Mouse (Mus musculus) kidney, postnatal 4 days (tissue): ENCODE measurements around the gene Aurkaip1.
"Not testable (repeated sequence)": the region's sequence is repeated elsewhere in the genome, so short reads cannot be mapped to it uniquely, and the experiment has no call there.

Source experiments
- DNase-seq, 2 experiments: peaks; one replicate each; pipeline ENCODE4 v3.0.0; 2021; ENCODE audit warnings: mixed read lengths in 2 of 2

Aurkaip1 gene

DNA sequence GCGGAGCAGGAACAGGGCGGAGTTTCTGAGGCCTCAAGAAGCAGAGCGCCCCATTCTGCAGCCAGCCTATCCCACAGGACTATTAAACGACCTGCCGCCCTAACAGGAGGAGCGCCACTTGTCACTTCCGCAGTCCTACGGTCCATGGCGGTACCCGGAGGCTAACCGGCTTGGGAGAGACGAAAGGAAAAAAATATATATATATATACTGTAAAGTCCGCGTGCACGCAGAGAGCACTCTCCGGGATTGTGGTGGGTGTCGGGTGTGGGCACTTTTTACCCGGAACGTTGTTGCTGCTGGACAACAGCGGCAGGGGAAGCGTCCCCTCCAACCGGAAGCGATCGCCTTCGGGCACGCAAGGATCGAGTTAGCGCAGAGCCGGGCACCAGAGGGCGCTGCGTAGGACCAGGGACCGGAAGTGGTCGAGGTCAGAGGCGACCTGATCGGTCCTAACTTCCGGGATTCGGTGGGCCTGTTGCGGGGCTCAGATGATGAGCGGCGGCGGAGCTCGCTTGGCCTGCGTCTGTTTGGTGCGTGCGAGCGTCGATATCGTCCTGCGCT lies at the start of gene Aurkaip1:
Gene Aurkaip1 (plus strand): TSS at position 68 of the 562 bp plus-strand sequence.
- peak; percentile 98 to 99 for DNase-seq

DNA sequence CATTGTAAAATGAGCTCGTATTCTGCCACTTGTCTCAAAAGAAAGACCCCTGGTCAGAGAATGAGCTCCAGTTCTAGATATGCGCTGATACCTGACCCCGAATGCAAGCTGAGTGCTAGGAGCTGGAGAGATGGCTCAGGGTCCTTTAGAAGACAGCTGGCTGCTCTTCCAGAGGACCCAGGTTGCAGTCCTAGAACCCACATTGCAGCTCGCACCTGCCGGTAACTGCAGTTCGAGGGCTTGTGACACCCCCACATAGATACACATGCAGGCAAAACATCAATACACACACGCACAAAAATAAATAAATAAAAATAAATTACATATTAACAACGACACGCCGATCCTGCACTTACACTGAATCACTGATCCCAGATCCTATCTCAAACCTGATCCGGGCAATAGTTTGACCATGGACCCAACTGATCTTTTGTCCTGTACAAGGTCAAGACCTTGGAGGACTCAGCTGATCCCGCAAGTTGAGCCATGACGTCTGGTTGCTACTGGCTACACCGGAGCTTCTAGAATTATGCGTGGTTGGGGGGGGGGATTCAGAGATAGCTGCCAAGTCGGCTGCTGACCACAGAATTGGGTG lies 47.5 kb upstream of the Aurkaip1 start:
- DNase-seq: no peak

DNA sequence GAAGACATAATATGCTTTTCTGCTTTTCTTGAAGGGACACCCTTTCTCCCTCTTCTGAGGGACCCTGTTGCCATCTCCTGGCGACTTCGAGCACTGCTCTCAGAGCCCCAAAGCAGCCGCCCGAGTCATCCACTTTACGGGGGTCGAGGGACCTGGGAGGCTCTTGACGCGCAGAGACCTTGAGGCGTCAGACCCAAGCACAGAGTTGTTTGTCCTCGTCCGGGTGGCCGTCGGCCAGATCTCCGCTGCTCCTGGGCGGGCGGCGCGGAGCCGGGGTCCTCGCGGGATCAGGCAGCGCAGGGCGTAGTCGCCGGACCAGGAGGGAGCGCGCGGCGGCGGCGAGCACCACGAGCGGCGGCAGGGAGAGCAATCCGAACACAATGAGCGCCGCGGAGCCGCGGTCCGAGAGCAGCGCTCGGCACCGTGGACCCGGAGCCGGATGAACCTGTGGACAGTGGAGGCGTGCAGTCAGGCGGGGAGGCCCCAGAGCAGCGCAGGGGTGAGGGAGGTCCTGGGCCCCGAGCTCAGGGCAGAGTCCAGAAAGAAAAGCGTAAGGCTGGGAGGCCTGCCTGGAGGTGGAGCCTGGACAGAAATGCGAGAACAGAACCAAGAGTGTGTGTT lies 46.9 kb upstream of the Aurkaip1 start:
- DNase-seq: peak; percentile 86 to 91

DNA sequence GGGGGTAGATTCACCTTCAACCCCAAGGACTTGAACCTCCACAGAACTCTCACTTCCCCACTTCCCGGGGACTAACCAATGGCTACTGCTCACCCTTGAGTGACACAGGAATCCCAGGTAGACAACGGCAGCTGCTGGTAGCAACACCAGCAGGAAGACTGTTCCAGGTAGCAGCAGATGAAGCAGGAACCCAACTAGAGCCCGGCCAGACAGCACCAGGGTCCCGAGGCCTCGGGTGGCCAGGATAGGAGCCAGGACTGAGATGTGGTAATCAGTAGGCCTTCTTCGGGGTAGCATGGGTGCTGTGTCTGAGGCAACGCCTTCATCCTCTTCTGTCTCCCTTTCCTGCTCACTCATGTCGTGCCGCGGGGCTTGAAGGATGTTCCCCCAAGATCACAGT lies 45.8 kb upstream of the Aurkaip1 start:
- DNase-seq: no peak

DNA sequence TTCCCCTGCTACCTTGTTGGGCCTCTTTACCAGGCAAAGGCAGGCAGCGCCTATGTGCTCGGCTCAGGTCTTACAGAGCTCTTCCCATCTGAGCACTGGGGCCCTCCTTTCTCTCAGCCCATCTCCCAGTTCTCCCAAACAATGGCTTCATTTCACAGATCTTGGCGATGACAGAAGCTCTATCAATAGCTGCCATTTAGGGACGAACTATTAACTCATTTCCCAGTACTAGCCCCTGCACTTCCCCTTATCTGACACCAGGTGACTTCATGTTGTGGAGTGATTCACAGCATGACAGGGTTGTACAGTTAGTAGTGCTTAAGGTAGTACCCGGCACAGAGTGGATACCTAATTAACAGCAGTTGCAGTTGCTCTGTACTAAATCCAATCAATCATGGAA lies 45.3 kb upstream of the Aurkaip1 start, which contains the start of gene Tmem88b:
Gene Tmem88b (minus strand): TSS at position 56 of the 400 bp plus-strand sequence.
- DNase-seq: no peak

DNA sequence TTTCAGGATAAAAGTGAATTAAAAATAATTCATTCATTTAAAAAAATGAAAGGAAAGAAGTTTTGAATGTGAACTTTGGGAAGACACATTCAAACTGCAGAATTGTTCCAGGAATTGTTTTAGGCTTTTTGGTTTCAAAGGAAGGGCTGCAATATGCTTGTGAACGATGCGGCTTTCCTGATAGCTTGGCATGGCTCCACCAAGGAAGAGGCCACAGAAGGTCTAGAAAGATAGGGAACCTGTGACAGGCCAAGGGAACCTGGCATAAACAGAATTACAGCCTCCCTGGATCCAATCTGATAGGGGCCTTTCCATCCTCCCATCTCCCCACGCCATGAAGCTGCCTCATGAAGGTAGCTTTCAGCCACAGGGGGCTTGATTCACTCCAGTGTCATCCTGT lies 42.8 kb upstream of the Aurkaip1 start:
- DNase-seq: no peak

DNA sequence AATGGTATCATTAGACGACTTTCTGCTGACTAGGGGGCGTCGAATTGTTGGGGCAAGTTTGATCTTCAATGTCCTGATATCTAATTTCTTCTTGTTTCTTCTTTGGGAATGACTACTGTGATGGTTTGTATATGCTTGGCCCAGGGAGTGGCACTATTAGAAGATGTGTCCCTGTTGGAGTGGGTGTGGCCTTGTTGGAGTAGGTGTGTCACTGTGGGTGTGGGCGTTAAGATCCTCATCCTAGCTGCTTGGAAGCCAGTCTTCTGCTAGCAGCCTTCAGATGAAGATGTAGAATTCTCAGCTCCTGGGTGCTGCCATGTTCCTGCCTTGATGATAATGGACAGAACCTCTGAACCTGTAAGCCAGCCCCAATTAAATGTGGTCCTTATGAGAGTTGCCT lies 42.2 kb upstream of the Aurkaip1 start:
- not testable (repeated sequence) for DNase-seq

DNA sequence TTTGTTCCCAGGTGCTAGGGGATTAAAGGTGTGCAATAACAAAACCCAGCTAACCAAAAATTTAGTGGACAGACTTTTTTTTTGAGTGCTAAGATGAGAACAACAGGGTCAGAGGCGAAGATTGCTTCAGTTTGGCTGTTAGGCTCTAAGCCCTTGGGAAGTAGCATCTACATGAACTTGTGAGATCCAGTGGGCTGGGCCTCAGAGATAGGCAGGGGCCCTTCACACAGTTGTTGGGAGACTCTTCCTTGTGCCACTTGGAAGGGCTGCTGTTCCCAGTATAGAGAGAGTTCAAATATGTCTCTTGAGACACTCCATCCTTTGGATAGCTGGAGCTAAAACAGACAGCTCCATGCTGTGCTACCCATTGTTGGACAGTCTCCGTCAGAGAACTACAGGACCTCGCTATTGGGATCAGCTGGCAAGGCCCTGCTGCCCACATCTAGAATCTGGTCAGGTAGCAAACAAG lies 41.0 kb upstream of the Aurkaip1 start, which contains the start of gene Ankrd65:
Gene Ankrd65 (plus strand): TSS at position 419 of the 469 bp plus-strand sequence.
- DNase-seq: no peak

DNA sequence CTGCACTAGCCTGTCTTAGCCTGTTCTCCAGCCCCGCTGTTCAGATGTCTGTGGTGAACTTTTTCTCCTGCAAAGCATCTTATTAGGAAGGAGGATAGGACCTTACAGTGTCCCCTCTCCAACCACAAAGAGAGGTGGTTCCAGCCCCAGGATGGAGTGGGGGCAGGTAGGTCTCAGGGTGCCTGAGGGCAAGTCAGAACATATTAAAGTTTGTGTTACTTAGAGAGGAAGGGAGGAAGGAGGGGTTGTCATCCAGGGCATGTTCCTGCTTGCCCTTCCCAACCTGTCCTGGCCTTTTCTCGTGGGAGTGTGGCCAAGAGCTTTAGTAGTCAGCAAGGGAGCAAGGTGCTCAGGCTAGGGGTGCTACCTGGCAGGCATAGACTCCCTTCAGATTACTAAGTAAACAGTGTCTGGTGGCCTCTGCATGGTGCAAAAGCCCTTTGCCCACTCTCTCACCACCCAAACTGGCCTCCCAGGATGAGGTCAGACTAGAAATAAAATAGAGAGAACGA lies 40.4 kb upstream of the Aurkaip1 start:
- peak in 1 of 2 experiments; percentile 26 for DNase-seq

DNA sequence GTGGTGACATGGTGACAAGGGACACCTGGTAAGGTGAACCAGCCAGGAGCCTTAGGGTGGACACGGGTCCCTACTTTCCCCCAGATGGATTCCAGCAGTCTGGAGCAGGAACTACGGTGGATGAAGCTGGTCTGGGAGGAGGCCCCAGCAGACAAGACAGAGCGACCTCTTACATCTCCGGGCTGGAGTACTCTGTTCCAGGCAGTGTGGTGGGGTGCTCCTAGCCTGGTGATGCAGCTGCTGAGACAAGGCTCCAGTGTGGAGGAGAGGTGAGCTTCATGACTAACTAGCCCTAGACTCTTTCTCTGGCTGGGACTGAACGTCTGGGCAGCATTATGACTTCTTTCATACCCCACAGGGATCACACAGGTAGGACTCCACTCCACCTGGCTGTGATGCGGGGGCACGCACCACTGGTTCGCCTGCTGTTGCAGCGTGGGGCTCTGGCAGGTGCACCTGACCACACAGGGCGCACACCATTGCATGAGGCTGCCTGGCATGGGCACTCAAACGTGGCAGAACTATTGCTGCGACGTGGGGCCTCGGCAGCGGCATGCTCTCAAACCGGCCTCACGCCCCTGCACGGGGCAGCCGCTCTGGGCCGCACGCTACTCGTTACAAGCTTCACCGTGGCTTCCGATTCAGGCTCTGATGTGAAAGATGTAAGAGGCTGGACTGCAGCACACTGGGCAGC lies 39.7 kb upstream of the Aurkaip1 start:
- peak; percentile 43 to 61 for DNase-seq

DNA sequence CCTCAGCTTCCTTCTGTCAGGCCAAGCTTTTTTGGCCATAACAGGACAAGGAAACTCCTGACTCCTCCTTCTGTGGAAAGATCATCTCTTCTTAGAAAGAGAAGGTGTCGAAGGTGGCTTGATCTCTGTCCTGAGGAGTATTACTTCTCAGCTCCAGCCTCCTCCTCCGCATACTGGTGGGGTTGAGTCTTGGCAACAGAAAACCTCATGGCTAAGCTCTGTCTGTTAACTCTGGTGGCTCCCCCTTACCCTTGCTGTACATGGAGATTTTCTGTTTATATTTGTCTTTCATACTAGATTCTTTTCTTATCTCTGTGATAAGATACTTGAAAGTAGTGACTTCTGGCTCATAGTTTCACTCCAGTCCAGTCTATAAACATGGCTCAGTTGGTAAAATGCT lies 37.3 kb upstream of the Aurkaip1 start:
- DNase-seq: no peak

DNA sequence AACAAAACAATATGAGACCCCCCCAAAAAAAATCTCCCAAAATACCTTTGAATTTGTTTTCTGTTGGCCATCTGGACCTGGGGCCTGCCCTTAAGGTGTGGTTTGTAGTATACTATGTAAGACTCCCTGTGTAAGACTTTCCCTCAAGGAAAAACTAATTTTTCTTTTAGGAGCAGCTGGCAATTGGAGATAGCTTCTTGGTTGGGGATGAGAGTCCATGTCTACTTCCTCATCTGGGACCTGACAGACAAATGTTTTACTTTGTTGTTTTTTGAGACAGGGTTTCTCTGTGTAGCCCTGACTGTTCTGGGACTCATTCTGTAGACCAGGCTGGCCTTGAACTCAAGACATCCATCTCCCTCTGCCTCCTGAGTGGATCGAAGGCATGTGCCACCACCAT lies 29.0 kb upstream of the Aurkaip1 start:
- no peak for DNase-seq

DNA sequence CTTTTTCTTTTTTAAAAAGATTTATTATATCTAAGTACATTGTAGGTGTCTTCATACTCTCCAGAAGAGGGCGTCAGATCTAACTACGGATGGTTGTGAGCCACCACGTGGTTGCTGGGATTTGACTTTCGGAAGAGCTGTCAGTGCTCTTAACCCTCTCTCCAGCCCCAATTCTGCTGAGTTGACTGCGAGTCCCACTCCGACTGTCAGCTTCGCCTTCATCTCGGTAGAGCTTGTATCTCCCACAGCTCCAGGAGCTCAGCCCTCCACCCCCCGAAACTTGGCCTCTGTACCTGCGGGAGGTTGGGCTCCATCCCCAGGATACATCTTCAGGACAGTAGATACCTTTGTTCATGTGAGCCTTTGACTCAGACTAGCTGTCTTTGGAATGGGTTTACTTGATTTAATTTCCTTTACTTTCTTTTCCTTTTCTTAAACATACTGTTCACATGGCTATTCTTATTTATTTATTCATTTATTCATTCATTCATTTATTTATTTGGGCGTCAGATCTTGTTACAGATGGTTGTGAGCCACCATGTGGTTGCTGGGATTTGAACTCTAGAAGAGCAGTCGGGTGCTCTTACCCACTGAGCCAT lies 28.2 kb upstream of the Aurkaip1 start, which contains the start of gene Mrpl20:
Gene Mrpl20 (plus strand): TSS at position 138 of the 599 bp plus-strand sequence.
- peak in 1 of 2 experiments; percentile 35 for DNase-seq

DNA sequence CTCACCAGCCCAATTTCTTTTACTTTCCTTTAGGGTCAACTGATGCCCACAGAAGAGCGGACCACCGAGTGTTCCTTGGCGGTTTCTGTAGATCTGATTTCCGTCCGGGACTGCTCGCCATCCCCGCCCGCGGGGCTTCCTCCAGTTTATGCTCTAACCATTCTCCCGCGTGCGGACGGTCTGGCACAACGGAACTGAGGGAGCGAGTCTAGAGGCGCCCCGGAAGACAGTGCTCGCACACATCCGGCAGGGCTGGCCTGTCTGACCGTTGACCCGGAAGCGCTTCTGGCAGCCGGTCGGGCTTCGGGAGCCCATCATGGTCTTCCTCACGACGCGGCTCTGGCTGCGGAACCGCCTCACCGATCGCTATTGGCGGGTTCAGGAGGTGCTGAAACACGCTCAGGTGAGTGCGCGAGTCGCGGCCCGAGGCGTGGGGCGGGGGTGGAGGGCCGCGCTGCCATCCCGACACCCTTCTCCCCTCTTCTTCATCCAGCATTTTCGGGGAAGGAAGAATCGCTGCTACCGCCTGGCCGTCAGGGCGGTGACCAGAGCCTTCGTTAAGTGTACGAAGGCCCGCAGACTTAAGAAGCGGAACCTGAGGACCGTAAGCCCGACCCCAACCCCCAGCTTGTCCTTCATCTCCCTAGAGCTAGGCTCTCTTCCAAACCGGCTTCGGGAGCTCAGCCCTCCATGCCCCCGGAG lies 27.6 kb upstream of the Aurkaip1 start:
- peak; percentile 98 for DNase-seq

DNA sequence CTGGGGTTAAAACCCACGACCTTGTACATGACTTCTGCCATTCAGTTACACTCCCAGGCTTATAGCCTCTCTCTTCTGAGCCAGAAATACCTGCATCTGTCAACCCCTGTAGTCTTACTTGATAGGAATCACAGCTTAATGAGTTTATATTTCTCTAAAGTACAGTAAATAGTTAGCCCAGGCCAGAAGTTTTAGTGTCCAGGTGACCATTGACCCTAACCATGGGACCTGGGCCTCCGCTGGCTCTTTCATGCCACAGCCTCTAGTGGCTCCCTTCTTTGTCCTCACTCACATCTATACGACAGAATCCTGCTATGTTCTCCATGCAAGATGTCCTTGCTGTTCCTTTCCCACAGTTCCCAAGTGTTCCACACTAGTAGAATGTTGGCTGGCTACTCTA lies 23.2 kb upstream of the Aurkaip1 start:
- DNase-seq: no peak

DNA sequence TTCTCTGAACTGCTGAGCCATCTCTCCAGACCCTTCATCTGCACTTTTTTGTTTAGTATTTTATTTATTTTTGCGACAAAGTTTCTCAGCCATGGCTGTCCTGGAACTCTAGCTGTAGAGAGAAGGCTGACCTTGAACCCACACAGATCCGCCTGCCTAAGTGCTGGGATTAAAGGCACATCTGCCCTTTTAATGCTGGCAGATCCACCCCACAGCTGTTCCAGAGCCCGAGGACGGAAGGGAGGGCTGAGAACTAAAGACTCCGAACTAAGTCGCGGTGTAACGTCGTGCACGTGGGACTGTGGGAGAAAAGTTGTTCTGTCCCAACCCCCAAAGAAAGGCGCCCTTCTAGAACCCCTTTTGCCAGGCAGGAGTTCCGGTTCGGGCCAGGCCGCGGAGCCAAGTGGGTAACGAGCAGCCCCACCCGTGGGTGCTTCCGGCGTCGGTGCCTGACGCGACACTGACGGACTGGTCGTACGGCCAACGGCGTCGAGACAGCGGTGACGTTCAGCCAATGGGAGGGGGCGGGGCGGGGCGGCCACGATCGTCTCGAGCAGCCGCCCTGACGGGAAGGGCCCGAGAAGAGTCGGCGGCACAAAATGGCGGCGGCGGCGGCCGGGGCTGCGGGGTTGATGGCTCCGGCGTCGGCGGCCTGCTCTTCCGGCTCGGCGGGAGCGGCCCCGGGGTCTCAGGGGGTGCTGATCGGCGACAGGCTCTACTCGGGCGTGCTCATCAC lies 19.0 kb upstream of the Aurkaip1 start, which contains the start of gene Ccnl2:
Gene Ccnl2 (plus strand): TSS at position 561 of the 736 bp plus-strand sequence.
- peak; percentile 94 to 97 for DNase-seq

DNA sequence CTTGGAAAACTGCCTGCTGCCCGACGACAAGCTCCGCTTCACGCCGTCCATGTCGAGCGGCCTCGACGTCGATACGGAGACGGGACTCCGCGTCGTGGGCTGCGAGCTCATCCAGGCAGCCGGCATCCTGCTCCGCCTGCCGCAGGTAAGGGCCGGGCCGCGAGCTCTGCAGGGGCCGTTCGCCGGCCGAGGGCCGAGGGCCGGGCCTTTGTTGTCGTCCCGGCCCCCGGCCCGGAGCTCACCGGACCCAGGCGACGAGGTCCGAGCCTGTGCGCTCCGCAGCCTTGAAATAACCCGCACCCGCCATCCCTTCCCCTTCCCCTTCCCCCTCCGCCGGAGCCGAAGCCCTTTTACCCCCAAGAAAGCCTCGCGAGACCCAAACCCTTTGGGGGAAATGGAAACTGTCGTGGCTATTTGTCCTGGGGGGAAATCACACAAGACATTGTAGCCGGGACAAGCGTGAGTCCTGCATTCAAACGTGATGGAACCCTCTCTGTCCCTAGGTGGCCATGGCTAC lies 18.3 kb upstream of the Aurkaip1 start:
- peak; percentile 58 to 75 for DNase-seq

DNA sequence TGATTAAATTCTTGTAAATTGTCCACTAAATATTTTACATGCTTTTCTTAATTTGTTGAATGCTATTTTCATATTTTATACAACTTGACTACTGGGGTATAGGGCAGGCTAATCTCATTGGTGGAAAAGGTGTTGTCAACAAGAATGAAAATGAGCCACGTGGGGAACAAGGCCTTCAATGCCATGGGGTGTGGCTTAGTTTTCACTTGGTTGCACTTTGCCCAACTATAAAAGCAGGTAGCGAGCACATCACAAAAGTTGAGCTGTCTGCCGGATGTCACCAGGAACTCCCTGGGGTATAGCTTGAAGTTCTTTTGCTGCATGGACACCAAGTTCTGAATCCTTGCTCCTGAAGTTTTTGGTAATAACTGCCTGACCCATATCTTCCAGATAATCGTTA lies 13.5 kb upstream of the Aurkaip1 start:
- DNase-seq: no peak

DNA sequence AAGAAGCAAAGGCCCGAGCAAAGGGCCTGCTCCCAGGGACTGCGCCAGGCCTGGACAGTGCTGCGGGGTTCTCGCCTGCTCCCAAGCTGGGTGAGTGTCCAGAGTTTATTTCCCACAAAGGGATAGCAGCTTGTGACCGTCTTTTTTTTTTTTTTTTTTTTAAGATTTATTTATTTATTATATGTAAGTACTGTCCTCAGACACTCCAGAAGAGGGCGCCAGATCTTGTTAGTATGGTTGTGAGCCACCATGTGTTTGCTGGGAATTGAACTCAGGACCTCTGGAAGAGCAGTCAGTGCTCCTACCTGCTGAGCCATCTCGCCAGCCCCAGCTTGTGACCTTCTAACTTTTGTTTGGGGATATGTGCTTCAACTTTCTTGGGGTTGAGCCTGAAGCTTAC lies 10.0 kb upstream of the Aurkaip1 start:
- DNase-seq: peak; percentile 34 to 56

DNA sequence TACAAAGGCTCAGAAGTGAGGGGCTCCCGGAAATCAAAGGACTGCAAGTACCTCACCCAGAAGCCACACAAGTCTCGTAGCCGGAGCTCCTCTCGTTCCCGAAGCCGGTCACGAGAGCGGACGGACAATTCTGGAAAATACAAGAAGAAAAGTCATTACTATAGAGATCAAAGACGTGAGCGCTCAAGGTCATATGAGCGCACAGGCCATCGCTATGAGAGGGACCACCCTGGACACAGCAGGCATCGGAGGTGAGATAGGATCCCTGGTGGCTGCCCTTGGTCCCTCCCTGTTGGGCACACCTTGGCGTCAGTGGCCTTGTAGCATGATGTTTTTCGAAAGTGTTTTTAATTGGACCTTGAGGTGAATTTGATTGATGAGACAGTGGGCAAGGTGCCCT lies 7.6 kb upstream of the Aurkaip1 start:
- DNase-seq: no peak

DNA sequence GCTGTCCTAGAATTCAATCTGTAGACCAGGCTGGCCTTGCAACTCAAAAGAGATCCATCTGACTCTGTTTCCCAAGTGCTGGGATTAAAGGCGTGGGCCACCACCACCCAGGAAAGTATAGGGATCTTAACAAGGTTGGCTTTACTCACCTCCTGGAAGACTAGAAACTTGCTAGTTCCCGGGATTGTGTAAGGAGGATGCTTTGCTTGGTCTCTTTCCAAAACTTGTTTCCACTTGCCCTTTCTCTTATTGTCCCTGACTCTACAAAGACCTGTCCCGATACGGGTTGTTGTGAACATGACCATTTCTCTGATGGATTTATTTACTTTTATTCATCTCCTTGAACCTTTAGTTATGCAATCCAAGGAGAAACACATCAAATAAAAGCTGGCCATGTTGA lies 1.2 kb upstream of the Aurkaip1 start:
- DNase-seq: no peak
